Mouse (Mus musculus) heart, embryonic 16.5 days (tissue): ENCODE results near the gene Nrbp1. TPM values are rescaled to one million over a fixed set of nuclear protein-coding genes. Genes with fewer than 3 reads are reported as not detected.
A peak's percentile ranks its signal among the peaks of the same experiment; 100 is the strongest.

ENCODE experiments used
- ATAC-seq: fragments of 200-750 bp; cut with Nextera tagmentation; replicated peaks from 2 replicates; pipeline ENCODE4 v1.8.0; 2017; ENCODE audit warnings: moderate number of reproducible peaks; ENCODE audit not compliant: insufficient read depth, low FRiP score; ENCODE audit errors: extremely low read depth
- H3K27ac ChIP-seq: fragments of 300-500 bp; sonication (generic); 2 replicates; pipeline ENCODE4 v1.5.1; 2014; ENCODE audit warnings: mild to moderate bottlenecking, low read length, control low read depth, moderate library complexity
- H3K27me3 ChIP-seq: fragments of 300-500 bp; sonication (generic); 2 replicates; pipeline ENCODE4 v1.6.1; 2014; ENCODE audit warnings: low read length, mixed read lengths; ENCODE audit not compliant: control insufficient read depth, insufficient read depth
- H3K36me3 ChIP-seq: fragments of 300-500 bp; sonication (generic); 2 replicates; pipeline ENCODE4 v1.6.1; 2014; ENCODE audit not compliant: control insufficient read depth, insufficient read depth
- H3K4me1 ChIP-seq: fragments of 300-500 bp; sonication (generic); 2 replicates; pipeline ENCODE4 v1.6.1; 2014; ENCODE audit warnings: low read length, mixed read lengths; ENCODE audit not compliant: control insufficient read depth, insufficient read depth
- H3K4me2 ChIP-seq: fragments of 300-500 bp; sonication (generic); 2 replicates; pipeline ENCODE4 v1.6.1; 2014; ENCODE audit warnings: low read depth, mild to moderate bottlenecking, control low read depth, low read length
- H3K4me3 ChIP-seq: fragments of 300-500 bp; sonication (generic); 2 replicates; pipeline ENCODE4 v1.5.1; 2014; ENCODE audit warnings: mild to moderate bottlenecking, control low read depth, low read length
- H3K9ac ChIP-seq: fragments of 300-500 bp; sonication (generic); 2 replicates; pipeline ENCODE4 v1.6.1; 2014; ENCODE audit warnings: low read length, control low read depth
- H3K9me3 ChIP-seq: fragments of 300-500 bp; sonication (generic); replicated peaks from 2 replicates; pipeline ENCODE4 v1.6.1; 2016; ENCODE audit warnings: low read length; ENCODE audit not compliant: control insufficient read depth
- WGBS: fragments of 180-500 bp; shearing (Covaris S2); extraction: QIAGEN DNeasy Blood & Tissue Kit; methylation state at CpG from one replicate; pipeline ENCODE4 v1.1.7; 2014; 5-methylcytosine and 5-hydroxymethylcytosine counted together
- polyA plus RNA-seq: library from polyadenylated mRNA; unstranded; fragments of >200 nt; fragmentation: Nextera tagmentation; extraction: Ambion mirVana; gene quantifications from 2 replicates; pipeline ENCODE4 v1.2.1, GENCODE M21; 2015

Nrbp1 gene
- polyA plus RNA-seq, 1 experiment from 2014 or later: 123 TPM

- ATAC-seq: no peak
- H3K4me2 ChIP-seq: no peak overlapping the region
- H3K27ac ChIP-seq: no peak overlapping the region
- H3K9me3 ChIP-seq: peaks cover 4% of the 10 kb centered on the region
- H3K4me3 ChIP-seq: no peak overlapping the region
- H3K4me1 ChIP-seq: peaks cover 18% of the 10 kb centered on the region
- peaks cover 54% of the 10 kb centered on the region for H3K36me3 ChIP-seq
- no peak overlapping the region for H3K9ac ChIP-seq
- 91% methylated on average over 12 of the region's 12 CpGs for WGBS
- H3K27me3 ChIP-seq: no peaks in the 10 kb centered on the region
Measured at GRCm38 (mm10) chr5:31197072-31197471, 43.6 kb upstream of the Nrbp1 start.

- Histone ChIP-seq H3K36me3 (peaks cover 57% of the 10 kb centered on the region), H3K27ac (no peak overlapping the region), H3K9ac (no peak overlapping the region), H3K4me3 (no peak overlapping the region), H3K27me3 (no peaks in the 10 kb centered on the region), H3K4me2 (no peak overlapping the region), H3K4me1 (peaks cover 21% of the 10 kb centered on the region), H3K9me3 (peaks cover 4% of the 10 kb centered on the region)
- ATAC-seq: no peak
- WGBS: 80% methylated on average over 9 of the region's 9 CpGs
Measured at GRCm38 (mm10) chr5:31198170-31198569, 42.5 kb upstream of the Nrbp1 start.

GRCm38 (mm10) chr5:31198616-31199320 is 41.9 kb upstream of the Nrbp1 start:
- Histone ChIP-seq H3K9me3 (peaks cover 4% of the 10 kb centered on the region), H3K36me3 (peaks cover 63% of the 10 kb centered on the region), H3K4me1 (peaks cover 21% of the 10 kb centered on the region), H3K27ac (no peak overlapping the region), H3K27me3 (no peaks in the 10 kb centered on the region), H3K4me2 (no peak overlapping the region), H3K4me3 (no peak overlapping the region), H3K9ac (no peak overlapping the region)
- no peak for ATAC-seq
- WGBS: 77% methylated on average over 5 of the region's 5 CpGs

GRCm38 (mm10) chr5:31199321-31199892 is 41.3 kb upstream of the Nrbp1 start:
- Histone ChIP-seq H3K27me3 (no peaks in the 10 kb centered on the region), H3K4me1 (peaks cover 15% of the 10 kb centered on the region), H3K9me3 (peaks cover 4% of the 10 kb centered on the region), H3K4me2 (no peak overlapping the region), H3K36me3 (peaks cover 70% of the 10 kb centered on the region), H3K27ac (no peak overlapping the region), H3K9ac (no peak overlapping the region), H3K4me3 (no peak overlapping the region)
- ATAC-seq: no peak
- WGBS: 90% methylated on average over 19 of the region's 19 CpGs

DNA sequence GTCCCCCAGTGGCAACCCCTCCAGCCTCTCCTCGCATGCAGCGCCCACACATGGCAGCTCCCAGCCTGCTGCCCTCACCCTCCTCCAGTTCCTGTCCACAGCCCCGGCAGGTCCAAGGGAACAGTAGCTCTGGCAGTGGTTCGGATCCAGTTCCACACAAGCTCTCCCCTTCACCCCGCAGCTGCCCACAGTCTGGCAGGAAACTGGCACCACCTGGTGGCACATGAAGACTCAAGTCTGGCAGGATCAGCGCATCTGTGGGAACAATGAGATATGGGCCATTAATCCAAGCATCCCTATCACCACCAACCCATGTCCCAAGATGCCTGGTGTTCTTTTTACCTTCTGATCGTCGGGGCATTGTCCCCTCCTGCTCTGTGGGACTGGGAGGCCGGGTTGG is 40.8 kb upstream of the Nrbp1 start:
- no peak overlapping the region for H3K4me3 ChIP-seq
- no peak overlapping the region for H3K4me2 ChIP-seq
- ATAC-seq: no peak
- H3K4me1 ChIP-seq: peaks cover 14% of the 10 kb centered on the region
- H3K36me3 ChIP-seq: peaks cover 75% of the 10 kb centered on the region
- H3K9ac ChIP-seq: no peak overlapping the region
- H3K27ac ChIP-seq: no peak overlapping the region
- H3K9me3 ChIP-seq: peaks cover 4% of the 10 kb centered on the region
- no peaks in the 10 kb centered on the region for H3K27me3 ChIP-seq
- 76% methylated on average over 9 of the region's 9 CpGs for WGBS

DNA sequence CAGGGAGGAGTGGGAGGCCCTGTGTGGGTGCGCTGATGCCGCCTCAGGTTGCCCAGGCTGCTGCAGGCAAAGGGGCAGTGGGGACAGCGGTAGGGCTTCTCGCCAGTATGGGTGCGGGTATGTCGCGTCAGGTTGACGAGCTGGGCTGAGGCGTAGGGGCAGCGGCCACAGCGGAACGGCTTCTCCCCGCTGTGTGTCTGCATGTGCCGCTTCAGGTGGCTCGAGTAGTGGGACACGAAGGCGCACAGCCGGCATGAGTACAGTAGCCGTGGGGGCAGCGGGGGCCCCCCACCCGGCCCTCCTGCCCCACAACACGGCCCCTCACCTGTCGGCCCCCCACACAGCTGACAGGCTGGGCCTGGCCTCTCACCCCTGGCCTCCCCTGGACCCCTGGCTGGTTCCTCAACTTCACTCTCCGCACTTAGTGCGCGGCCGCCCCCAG is 40.3 kb upstream of the Nrbp1 start:
- peak overlapping the region; percentile 78; the same call in 1 of the 2 replicates for H3K4me2 ChIP-seq
- H3K27ac ChIP-seq: no peak overlapping the region
- peak overlapping the region; percentile 7; the same call in 1 of the 2 replicates for H3K9ac ChIP-seq
- peaks cover 4% of the 10 kb centered on the region for H3K9me3 ChIP-seq
- peaks cover 14% of the 10 kb centered on the region for H3K4me1 ChIP-seq
- WGBS: 86% methylated on average over 27 of the region's 27 CpGs
- H3K4me3 ChIP-seq: no peak overlapping the region
- no peaks in the 10 kb centered on the region for H3K27me3 ChIP-seq
- H3K36me3 ChIP-seq: peaks cover 75% of the 10 kb centered on the region
- ATAC-seq: no peak

- H3K36me3 ChIP-seq: peaks cover 74% of the 10 kb centered on the region
- no peak for ATAC-seq
Measured at GRCm38 (mm10) chr5:31201042-31201741, 39.5 kb upstream of the Nrbp1 start.

GRCm38 (mm10) chr5:31201742-31202590 is 38.7 kb upstream of the Nrbp1 start, which contains the start of gene Zfp513:
Gene Zfp513, minus strand, starts transcription at chr5:31202303.
- ATAC-seq: peak; percentile 97
- WGBS: under 1% methylated on average over 53 of the region's 53 CpGs

More at GRCm38 (mm10) chr5:31201042-31201741, 39.5 kb upstream of the Nrbp1 start:
- Histone ChIP-seq H3K9ac (peak overlapping the region; percentile 83), H3K27me3 (no peaks in the 10 kb centered on the region), H3K4me3 (peak overlapping the region; percentile 72), H3K4me1 (peaks cover 14% of the 10 kb centered on the region), H3K4me2 (peak overlapping the region; percentile 78), H3K27ac (peak overlapping the region; percentile 62), H3K9me3 (peaks cover 4% of the 10 kb centered on the region)
- WGBS: 11% methylated on average over 13 of the region's 13 CpGs

More at GRCm38 (mm10) chr5:31201742-31202590, 38.7 kb upstream of the Nrbp1 start, which contains the start of gene Zfp513:
- Histone ChIP-seq H3K27me3 (no peaks in the 10 kb centered on the region), H3K27ac (peak within 1 kb of the TSS; percentile 85), H3K36me3 (peaks cover 71% of the 10 kb centered on the region), H3K4me1 (peaks cover 14% of the 10 kb centered on the region), H3K4me2 (peak within 1 kb of the TSS; percentile 88), H3K4me3 (peak within 1 kb of the TSS; percentile 72), H3K9me3 (peaks cover 4% of the 10 kb centered on the region), H3K9ac (peak within 1 kb of the TSS; percentile 83)
